In genomic region chr14:58069927-58070326, GRCm38 (mm10) we compare ENCODE assay signal across 8 mouse cellular contexts. TPM values are rescaled to one million over a fixed set of nuclear protein-coding genes. Genes with fewer than 3 reads are reported as not detected.
DNase-seq lines count a peak whose midpoint lies in the region; ATAC-seq and TF ChIP-seq lines count a peak whose summit lies in the region.

No protein-coding gene starts in this region.

- in situ Hi-C loops in ES-E14 (cut with MboI; ENCODE audit: low sequenced_read_pairs in 2 of 2, unreplicated experiment in 2 of 2) = loop anchor here in 1 of 2 experiments (10.0 kb wide), 1 partner anchor 325 kb away; the partner anchor contains the start of gene Gm49361

- H3K36me3 ChIP-seq in ES-E14 (ENCODE audit: control insufficient read depth, insufficient read depth, low read length, poor library complexity, severe bottlenecking) = no peaks in the 10 kb centered on the region

- no peak overlapping the region for H3K27ac ChIP-seq in ES-E14 (ENCODE audit: insufficient read depth, low read depth, low read length, poor library complexity, severe bottlenecking)

- ATAC-seq in frontal cortex, adult (ENCODE audit: low TSS enrichment) = peak; percentile 14; the same call in 1 of the 2 replicates

- no peak overlapping the region for H3K9ac ChIP-seq in ES-E14 (ENCODE audit: insufficient read depth, low read depth, low read length, poor library complexity, severe bottlenecking)

- DNase-seq in frontal cortex, postnatal 36 days (ENCODE audit: low spot score in 2 of 2) = no peak
- DNase-seq in ES-E14 (ENCODE audit: low read depth, low spot score) = no peak
- DNase-seq in heart, postnatal 10 days = peak; percentile 8 to 12
- DNase-seq in mesoderm, embryonic 11.5 days (ENCODE audit: low read depth, low spot score) = peak; percentile 9
- no peak for DNase-seq in cerebellum, postnatal 4 days (ENCODE audit: low spot score in 2 of 2)
- DNase-seq in left cerebral cortex, postnatal 10 days (ENCODE audit: extremely low spot score in 1 of 2, low spot score in 2 of 2) = no peak
- no peak for DNase-seq in adrenal gland, adult 8-10 months

- no peaks in the 10 kb centered on the region for H3K4me1 ChIP-seq in ES-E14 (ENCODE audit: control insufficient read depth in 2 of 2, insufficient read depth in 2 of 2, low read length in 2 of 2, poor library complexity in 1 of 2)

- H3K9me3 ChIP-seq in ES-E14 (ENCODE audit: control insufficient read depth, insufficient read depth, low read depth, low read length) = no peaks in the 10 kb centered on the region

- intact Hi-C loops in heart, postnatal 10 days (cut with DNase I) = loop anchor here (5.0 kb wide), 1 partner anchor 237 kb away; no protein-coding TSS in a partner anchor
- intact Hi-C loops in left cerebral cortex, postnatal 10 days (cut with DNase I) = no loop called here

- peak overlapping the region in 1 of 2 experiments; percentile 55; a peak in 1 of 4 replicates for H3K4me3 ChIP-seq in ES-E14 (ENCODE audit: insufficient read depth in 1 of 2, low read depth in 1 of 2, low read length in 2 of 2, poor library complexity in 1 of 2, severe bottlenecking in 1 of 2)

TF ChIP-seq in ES-E14, 5 proteins besides CTCF, POLR2A, EP300 and RAD21:
- no peak for TF ChIP-seq CHD2 (IDR thresholded peaks at IDR 0.05; ENCODE audit: low read depth, low read length)
- no peak for TF ChIP-seq HCFC1 (IDR thresholded peaks at IDR 0.05; ENCODE audit: borderline replicate concordance, insufficient read depth, low read length)
- 0 out of 2 replicates have a peak, but pooled peaks have one; percentile 17 for TF ChIP-seq ZNF384 (IDR thresholded peaks at IDR 0.05; ENCODE audit: low read depth, low read length)
- TF ChIP-seq ZC3H11A (IDR thresholded peaks at IDR 0.05; ENCODE audit: borderline replicate concordance, low read depth, low read length) = no peak
- peak; percentile 95 for TF ChIP-seq MAFK (IDR thresholded peaks at IDR 0.05; ENCODE audit: insufficient read depth, low read depth, low read length)

RNA-seq across cellular contexts. Expression of gene Fgf9, which starts 0.4 kb away (rescaled TPM):
- total RNA-seq in ES-E14 (2012; rRNA removed) = not detected in 2 replicates
- 10 to 100 TPM in 1 of 2 experiments, 1 to 10 TPM in 1; 5.2 to 11.0 TPM for total RNA-seq in heart, postnatal 10 days (2021)
- total RNA-seq in left cerebral cortex, postnatal 10 days (2021) = 10 to 100 TPM; 16.4 to 16.7 TPM
- total RNA-seq in adrenal gland, adult 8-10 months (2022) = 10 to 100 TPM; 16.5 to 33.2 (median 28.2) TPM

Comparison
In these comparisons a context has a peak if more than half of its experiments do, and no peak if none do; other contexts are left out.
1. DNase-seq: peak in heart, postnatal 10 days (2 of 2) and mesoderm, embryonic 11.5 days (single experiment); none in frontal cortex, postnatal 36 days (0 of 2), ES-E14 (single experiment), cerebellum, postnatal 4 days (0 of 2), left cerebral cortex, postnatal 10 days (0 of 2) and adrenal gland, adult 8-10 months (single experiment).